Mouse (Mus musculus): ENCODE data around the gene Rtl6.

GRCm38 (mm10) chr15:84532211-84532610, 25.4 kb downstream of the Rtl6 start:
- TF ChIP-seq CTCF (IDR thresholded peaks at IDR 0.05) (no peak), EP300 (IDR thresholded peaks at IDR 0.05; ENCODE audit: insufficient read depth, low read depth, low read length) (no peak), POLR2A (IDR thresholded peaks at IDR 0.05; ENCODE audit: insufficient read depth, low read depth, low read length) (no peak)

Data from heart, adult 2 months (tissue).